Mouse (Mus musculus): ENCODE measurements around the gene Rbbp4.

The Rbbp4 gene

DNA sequence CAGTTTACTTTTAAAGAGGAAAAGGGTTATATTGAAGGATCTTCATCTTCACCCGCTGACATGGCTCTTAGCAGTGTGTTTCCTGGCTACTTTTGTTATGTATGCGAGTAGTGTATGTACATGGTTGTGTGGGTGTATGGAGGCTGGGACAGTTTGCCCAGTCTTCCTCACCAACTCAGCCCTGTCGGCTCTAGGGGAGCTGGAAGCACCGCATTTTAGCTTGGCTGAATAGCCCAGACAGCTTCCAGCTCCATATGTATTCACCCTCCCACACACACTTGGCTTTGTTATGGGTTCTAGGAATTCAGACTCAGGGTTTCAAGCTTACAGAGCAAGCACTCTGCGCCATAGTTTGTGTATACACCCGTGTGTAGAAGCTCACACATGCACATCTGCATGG lies 15.9 kb upstream of the Rbbp4 start:
- peak; percentile 65 for DNase-seq (ENCODE audit: low spot score)

- DNase-seq (ENCODE audit: low spot score): peak; percentile 80
These were observed 15.5 kb upstream of the Rbbp4 start for GRCm38 (mm10) chr4:129350644-129351043.

- DNase-seq (ENCODE audit: low spot score): peak; percentile 57
These were observed 11.4 kb upstream of the Rbbp4 start for GRCm38 (mm10) chr4:129346481-129347154.

GRCm38 (mm10) chr4:129342705-129343104 lies 7.5 kb upstream of the Rbbp4 start:
- DNase-seq (ENCODE audit: low spot score): no peak

- no peak for DNase-seq (ENCODE audit: low spot score)
These were observed 6.7 kb upstream of the Rbbp4 start for GRCm38 (mm10) chr4:129341888-129342287.

- DNase-seq (ENCODE audit: low spot score): no peak
These were observed 4.6 kb upstream of the Rbbp4 start for GRCm38 (mm10) chr4:129339743-129340142.

DNA sequence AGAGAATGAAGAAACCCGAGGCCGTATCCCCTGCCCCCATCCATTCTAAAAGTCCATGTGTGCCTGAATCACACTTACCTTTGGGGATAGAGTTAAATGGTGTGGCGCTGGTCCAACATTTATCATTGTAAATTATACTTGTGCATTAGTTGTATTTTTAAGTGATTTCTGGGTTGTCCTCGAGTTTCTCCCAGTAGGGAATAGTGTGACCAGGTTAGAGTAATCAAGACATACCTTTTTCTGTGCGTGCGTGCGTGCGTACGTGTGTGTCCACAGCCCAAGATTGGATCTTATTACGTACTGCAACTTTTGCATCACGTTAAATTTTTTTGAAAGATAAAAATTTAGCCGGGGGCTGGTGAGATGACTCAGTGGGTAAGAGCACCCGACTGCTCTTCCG lies 1.1 kb upstream of the Rbbp4 start:
- no peak for DNase-seq (ENCODE audit: low spot score)

DNA sequence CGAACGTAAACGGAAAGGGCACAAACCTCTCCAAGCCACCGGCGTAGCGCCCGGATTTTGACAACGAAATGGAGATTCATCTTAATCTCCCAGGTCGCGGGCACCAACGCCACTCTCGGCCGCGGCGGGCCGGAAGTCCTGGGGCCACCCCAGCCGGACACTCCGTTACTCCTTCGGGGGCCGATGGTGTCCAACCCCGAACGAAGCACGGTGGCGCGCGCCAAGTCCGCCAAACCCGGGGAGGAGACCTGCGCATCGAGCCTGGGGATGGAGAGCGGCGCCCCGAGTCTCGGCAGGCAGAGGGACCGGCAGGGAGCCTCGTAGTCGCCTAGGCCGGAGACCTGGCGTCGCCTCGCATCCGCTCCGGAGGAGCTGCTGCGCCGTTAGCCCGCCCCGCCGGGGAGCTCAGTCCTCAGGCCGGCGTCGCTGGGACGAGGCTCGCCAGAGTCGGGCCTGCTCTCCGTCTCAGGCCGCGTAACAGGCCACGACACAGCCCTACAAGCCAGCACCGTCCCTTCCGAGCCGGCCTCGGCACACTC lies 424 bp downstream of the Rbbp4 start:
- no peak for DNase-seq (ENCODE audit: low spot score)

GRCm38 (mm10) chr4:129332846-129333245 lies 2.3 kb downstream of the Rbbp4 start:
- no peak for DNase-seq (ENCODE audit: low spot score)

- DNase-seq (ENCODE audit: low spot score): no peak
These were observed 9.0 kb downstream of the Rbbp4 start for GRCm38 (mm10) chr4:129326191-129326590.

DNA sequence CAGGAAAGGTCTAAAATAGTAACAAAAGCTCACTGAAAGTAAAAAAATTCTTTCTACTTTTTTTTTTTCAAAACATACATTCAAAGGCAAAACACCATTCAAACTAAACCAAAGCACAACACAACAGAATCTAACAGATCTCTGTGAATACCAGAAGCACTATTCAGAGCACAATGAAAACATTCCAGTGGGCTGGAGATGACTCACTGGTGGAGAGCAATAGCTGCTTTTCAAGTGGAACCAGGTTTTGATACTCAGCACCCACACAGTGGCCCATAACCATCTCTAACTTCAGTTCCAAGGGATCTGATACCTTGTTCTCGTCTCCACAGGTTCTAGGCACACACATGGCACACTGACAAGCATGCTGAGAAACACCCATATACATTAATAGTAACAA lies 10.4 kb downstream of the Rbbp4 start:
- no peak for DNase-seq (ENCODE audit: low spot score)

- no peak for DNase-seq (ENCODE audit: low spot score)
These were observed 11.7 kb downstream of the Rbbp4 start for GRCm38 (mm10) chr4:129323491-129323890.

DNA sequence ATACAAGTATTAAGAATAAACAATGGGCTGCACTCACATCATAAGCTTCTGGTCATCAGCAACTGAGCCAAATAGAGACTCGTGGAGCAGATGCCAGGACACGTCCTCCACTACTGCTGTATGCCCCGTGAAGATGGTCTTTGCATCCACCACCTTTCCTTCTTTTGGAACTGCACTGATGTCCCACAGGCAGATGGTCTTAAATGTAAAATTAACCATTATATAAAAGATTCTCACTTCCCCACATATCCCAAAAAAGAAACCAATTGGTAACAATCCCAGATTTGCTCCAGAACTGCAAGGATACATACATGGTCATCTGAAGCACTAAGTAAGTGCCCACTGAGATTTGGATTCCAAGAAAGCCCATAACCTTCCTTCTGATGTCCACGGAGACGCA lies 13.1 kb downstream of the Rbbp4 start:
- no peak for DNase-seq (ENCODE audit: low spot score)

DNA sequence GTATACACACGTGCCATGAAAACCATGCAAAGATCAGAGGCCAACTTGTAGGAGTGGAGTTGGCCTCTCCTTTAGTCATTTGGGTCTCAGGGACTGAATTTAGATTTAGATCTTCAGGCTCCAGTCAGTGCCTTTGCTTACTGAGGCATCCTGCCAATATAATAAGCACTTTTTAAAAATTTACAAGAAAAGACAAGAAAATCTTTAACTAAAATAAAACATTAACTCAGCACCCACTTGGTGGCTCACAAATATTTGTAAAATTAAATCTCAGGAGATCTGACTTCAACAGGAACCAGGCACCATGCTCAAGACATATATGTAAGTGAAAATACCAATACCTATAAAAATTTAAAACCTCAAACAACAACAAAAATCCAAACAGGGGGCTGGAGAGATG lies 14.3 kb downstream of the Rbbp4 start:
- no peak for DNase-seq (ENCODE audit: low spot score)

DNA sequence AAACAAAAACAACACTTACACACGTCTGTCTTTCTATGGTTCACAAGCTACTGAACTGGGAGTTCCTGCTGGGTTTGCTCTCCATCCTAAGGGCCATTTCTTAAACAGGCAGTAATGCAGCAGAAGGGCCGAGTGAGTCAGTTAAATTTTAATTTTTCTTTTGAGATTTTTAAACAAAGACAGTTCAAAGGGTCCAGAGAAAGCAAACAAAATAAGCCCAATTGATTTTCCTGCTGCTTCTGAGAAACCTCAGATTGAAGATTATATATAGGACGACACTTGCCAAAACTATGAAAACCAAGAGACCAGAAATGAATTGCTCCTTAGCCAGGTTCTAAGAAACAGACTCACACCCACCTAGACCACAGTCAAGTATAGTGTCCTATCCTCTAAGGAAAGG lies 21.3 kb downstream of the Rbbp4 start:
- no peak for DNase-seq (ENCODE audit: low spot score)

GRCm38 (mm10) chr4:129307936-129308335 lies 27.2 kb downstream of the Rbbp4 start:
- DNase-seq (ENCODE audit: low spot score): no peak

DNA sequence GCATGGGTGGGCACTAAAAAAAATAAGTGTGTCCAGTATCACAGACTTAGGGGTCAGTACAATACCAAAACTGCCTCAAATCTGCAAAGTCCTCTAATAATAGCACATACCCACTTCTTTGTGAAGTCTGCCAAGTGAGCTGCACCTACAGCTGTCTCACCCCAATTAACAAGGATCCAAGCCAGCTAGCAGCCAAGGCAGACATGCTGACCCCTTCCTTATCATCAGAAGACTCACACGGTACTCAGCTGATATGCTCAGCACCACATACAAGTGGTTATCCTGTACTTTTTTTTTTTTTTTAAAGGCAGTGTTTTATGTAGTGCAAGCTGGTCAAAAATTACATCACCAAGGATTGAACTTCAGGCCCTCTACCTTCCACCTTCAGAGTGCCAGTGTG lies 30.9 kb downstream of the Rbbp4 start:
- no peak for DNase-seq (ENCODE audit: low spot score)

GRCm38 (mm10) chr4:129303816-129304215 lies 31.4 kb downstream of the Rbbp4 start:
- no peak for DNase-seq (ENCODE audit: low spot score)

DNA sequence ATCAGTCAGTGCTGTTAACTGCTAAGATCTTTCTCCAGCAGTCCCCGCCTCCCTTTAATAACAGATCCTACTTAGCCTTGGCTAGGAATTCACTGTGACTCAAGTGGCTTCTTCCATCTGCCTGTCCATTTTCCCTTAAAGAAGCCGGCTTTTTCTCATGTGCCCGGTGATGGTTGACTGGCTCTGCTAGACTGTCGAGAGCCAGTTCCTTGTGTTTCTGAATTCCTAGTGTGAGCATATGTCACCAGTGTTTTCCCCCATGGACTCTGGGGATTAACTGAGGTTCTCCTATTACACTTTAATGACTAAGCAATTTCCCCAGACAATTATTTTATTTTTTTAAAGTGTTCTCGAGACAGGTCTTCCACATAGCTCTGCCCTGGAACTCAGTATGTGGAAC lies 31.8 kb downstream of the Rbbp4 start:
- no peak for DNase-seq (ENCODE audit: low spot score)

DNA sequence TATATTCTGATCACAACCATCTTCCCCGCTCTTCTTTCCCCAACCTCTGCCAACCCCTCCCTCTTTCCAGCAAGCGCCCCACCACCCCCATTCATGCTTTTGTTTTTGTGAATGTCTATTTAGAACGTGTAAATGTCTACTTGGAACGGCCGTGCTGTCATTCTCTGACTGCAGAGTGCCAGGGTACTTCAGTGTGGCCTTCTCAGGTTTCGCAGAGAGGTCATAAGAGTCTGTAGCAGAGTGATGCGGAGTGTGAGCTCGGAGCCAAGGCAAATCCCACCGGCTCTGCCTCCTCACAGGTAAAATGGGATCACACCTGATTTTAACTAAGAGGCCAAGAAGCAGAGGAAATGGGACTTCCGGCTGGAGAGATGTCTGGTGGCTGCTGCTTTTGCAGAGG lies 36.0 kb downstream of the Rbbp4 start:
- DNase-seq (ENCODE audit: low spot score): no peak

GRCm38 (mm10) chr4:129297724-129298123 lies 37.4 kb downstream of the Rbbp4 start:
- no peak for DNase-seq (ENCODE audit: low spot score)

DNA sequence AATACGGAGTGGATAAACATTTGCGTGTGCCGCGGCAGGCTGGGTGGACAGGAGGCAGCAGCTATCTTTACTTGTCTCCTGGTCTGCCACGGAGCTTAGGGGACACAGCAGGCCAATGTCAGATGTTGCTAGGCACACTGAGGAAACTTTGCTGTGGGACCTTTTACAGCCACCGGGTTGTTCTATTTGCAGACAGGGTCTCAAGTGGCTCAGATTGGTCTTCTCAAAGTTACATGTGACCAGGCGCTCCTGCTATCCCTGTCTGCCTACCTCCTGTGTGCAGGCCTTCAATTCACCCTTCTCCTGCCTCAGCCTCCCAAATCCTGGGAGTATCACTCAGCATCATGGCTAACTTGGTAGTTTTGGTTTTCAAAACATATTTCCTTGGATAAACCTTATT lies 39.1 kb downstream of the Rbbp4 start:
- DNase-seq (ENCODE audit: low spot score): no peak

GRCm38 (mm10) chr4:129295188-129295587 lies 40.0 kb downstream of the Rbbp4 start:
- DNase-seq (ENCODE audit: low spot score): no peak

GRCm38 (mm10) chr4:129293702-129294101 lies 41.5 kb downstream of the Rbbp4 start:
- DNase-seq (ENCODE audit: low spot score): no peak

All from layer of hippocampus, adult 11-12 months (tissue).